Mouse (Mus musculus) CH12.LX (cell line): Measurements from ENCODE around the gene Pagr1a. TPM values are rescaled to one million over a fixed set of nuclear protein-coding genes. Genes with fewer than 3 reads are reported as not detected.

ENCODE experiments used
- DNase-seq: peaks from one replicate; pipeline ENCODE4 v3.0.0-alpha.2; 2013; ENCODE audit errors: extremely low read depth
- H3K27ac ChIP-seq: 2 replicates; pipeline ENCODE4 v1.5.1; 2012; ENCODE audit warnings: low read depth, mild to moderate bottlenecking, control low read depth, moderate library complexity; ENCODE audit not compliant: insufficient read depth
- H3K27me3 ChIP-seq: replicated peaks from 2 replicates; pipeline ENCODE3; 2012; ENCODE audit warnings: inconsistent platforms
- H3K36me3 ChIP-seq, 2 experiments: replicated peaks in 1 of 2; 2 replicates each; pipeline versions ENCODE3 to v1.6.1; 2012; ENCODE audit warnings: inconsistent platforms in 1 of 2, low read length in 1 of 2, mild to moderate bottlenecking in 1 of 2, mixed read lengths in 1 of 2, moderate library complexity in 1 of 2; ENCODE audit not compliant: control insufficient read depth in 1 of 2, insufficient read depth in 1 of 2
- H3K4me1 ChIP-seq, 2 experiments: 2 replicates each; pipeline ENCODE4 v1.6.1; 2012; ENCODE audit warnings: inconsistent platforms in 1 of 2, moderate library complexity in 1 of 2; ENCODE audit not compliant: insufficient read depth in 2 of 2, control insufficient read depth in 1 of 2
- H3K4me2 ChIP-seq: 2 replicates; pipeline ENCODE4 v1.6.1; 2012; ENCODE audit warnings: low read depth, mild to moderate bottlenecking, control low read depth; ENCODE audit not compliant: poor library complexity, insufficient read depth, severe bottlenecking
- H3K4me3 ChIP-seq, 3 experiments: fragments of 150-350 bp in 1 of 3; sonication (generic) in 1 of 3; replicated peaks in 1 of 3; 2 replicates each; pipeline versions ENCODE3 to v1.5.1; 2011 to 2012; ENCODE audit warnings: low read depth in 2 of 3, low read length in 2 of 3, mild to moderate bottlenecking in 2 of 3, moderate library complexity in 2 of 3, control low read depth in 1 of 3, improper control_type of control experiment in 1 of 3, inconsistent platforms in 1 of 3, mixed read lengths in 1 of 3; ENCODE audit not compliant: poor library complexity in 1 of 3
- H3K79me2 ChIP-seq: replicated peaks from 2 replicates; pipeline ENCODE4 v1.6.1; 2012; ENCODE audit warnings: mild to moderate bottlenecking, moderate library complexity; ENCODE audit not compliant: control insufficient read depth, poor library complexity, insufficient read depth, severe bottlenecking; ENCODE audit errors: extremely low read depth
- H3K9ac ChIP-seq: 2 replicates; pipeline ENCODE4 v1.6.1; 2012; ENCODE audit warnings: low read depth, mild to moderate bottlenecking, control low read depth, moderate library complexity; ENCODE audit not compliant: insufficient read depth
- H3K9me3 ChIP-seq: replicated peaks from 2 replicates; pipeline ENCODE3; 2012; ENCODE audit warnings: low read length, inconsistent platforms, mixed read lengths
- BHLHE40 ChIP-seq: IDR thresholded peaks from 2 replicates; pipeline ENCODE4 v1.6.1; 2011; ENCODE audit warnings: mild to moderate bottlenecking, low read depth, low read length, improper control_type of control experiment
- CHD1 ChIP-seq: IDR thresholded peaks from 2 replicates; pipeline ENCODE4 v1.6.1; 2012; ENCODE audit warnings: low read depth, low read length, improper control_type of control experiment, inconsistent platforms
- CTCF ChIP-seq, 2 experiments: IDR thresholded peaks in 1 of 2; conservative IDR thresholded peaks in 1 of 2; 2 replicates each; pipeline ENCODE4 v1.5.1; 2011 to 2012; ENCODE audit warnings: low read depth in 2 of 2, low read length in 2 of 2, improper control_type of control experiment in 1 of 2, inconsistent platforms in 1 of 2, mild to moderate bottlenecking in 1 of 2, moderate library complexity in 1 of 2
- E2F4 ChIP-seq: IDR thresholded peaks from 2 replicates; pipeline ENCODE4 v1.6.1; 2011; ENCODE audit warnings: low read depth, low read length, improper control_type of control experiment; ENCODE audit not compliant: insufficient replicate concordance
- ELF1 ChIP-seq: IDR thresholded peaks from 2 replicates; pipeline ENCODE4 v1.6.1; 2014; ENCODE audit warnings: low read depth, mild to moderate bottlenecking, inconsistent platforms, low read length, improper control_type of control experiment
- EP300 ChIP-seq: IDR thresholded peaks from 2 replicates; pipeline ENCODE4 v1.6.1; 2011; ENCODE audit warnings: low read length, improper control_type of control experiment
- HCFC1 ChIP-seq: IDR thresholded peaks from 2 replicates; pipeline ENCODE4 v1.6.1; 2012; ENCODE audit warnings: low read depth, mild to moderate bottlenecking, inconsistent platforms, low read length, improper control_type of control experiment
- JUND ChIP-seq: conservative IDR thresholded peaks from 2 replicates; pipeline ENCODE4 v1.6.1; 2011; ENCODE audit warnings: low read depth, low read length, improper control_type of control experiment
- KAT2A ChIP-seq: IDR thresholded peaks from 2 replicates; pipeline ENCODE4 v1.6.1; 2012; ENCODE audit warnings: low read length, improper control_type of control experiment, inconsistent platforms; ENCODE audit not compliant: insufficient replicate concordance
- MAX ChIP-seq: IDR thresholded peaks from 2 replicates; pipeline ENCODE4 v1.6.1; 2011; ENCODE audit warnings: low read length, improper control_type of control experiment
- MAZ ChIP-seq: IDR thresholded peaks from 2 replicates; pipeline ENCODE4 v1.6.1; 2012; ENCODE audit warnings: low read depth, mild to moderate bottlenecking, inconsistent platforms, low read length, improper control_type of control experiment, moderate library complexity
- MEF2A ChIP-seq: IDR thresholded peaks from 2 replicates; pipeline ENCODE4 v1.6.1; 2014; ENCODE audit warnings: low read depth, mild to moderate bottlenecking, inconsistent platforms, low read length, improper control_type of control experiment, borderline replicate concordance
- MXI1 ChIP-seq: IDR thresholded peaks from 2 replicates; pipeline ENCODE4 v1.6.1; 2011; ENCODE audit warnings: mild to moderate bottlenecking, low read depth, low read length, improper control_type of control experiment
- MYC ChIP-seq: IDR thresholded peaks from 2 replicates; pipeline ENCODE4 v1.6.1; 2011; ENCODE audit warnings: low read depth, mild to moderate bottlenecking, improper control_type of control experiment, low read length
- NELFE ChIP-seq: IDR thresholded peaks from 2 replicates; pipeline ENCODE4 v1.6.1; 2011; ENCODE audit warnings: low read depth, low read length, improper control_type of control experiment
- POLR2AphosphoS2 ChIP-seq: IDR thresholded peaks from 2 replicates; pipeline ENCODE4 v1.6.1; 2011; ENCODE audit warnings: low read depth, low read length, improper control_type of control experiment
- RAD21 ChIP-seq: IDR thresholded peaks from 2 replicates; pipeline ENCODE4 v1.6.1; 2011; ENCODE audit warnings: low read depth, mild to moderate bottlenecking, low read length, improper control_type of control experiment, moderate library complexity
- SIN3A ChIP-seq: IDR thresholded peaks from 2 replicates; pipeline ENCODE4 v1.6.1; 2012; ENCODE audit warnings: low read length, improper control_type of control experiment, inconsistent platforms
- SMC3 ChIP-seq: IDR thresholded peaks from 2 replicates; pipeline ENCODE4 v1.6.1; 2011; ENCODE audit warnings: low read depth, low read length, improper control_type of control experiment
- TCF12 ChIP-seq: IDR thresholded peaks from 2 replicates; pipeline ENCODE4 v1.6.1; 2014; ENCODE audit warnings: low read depth, mild to moderate bottlenecking, inconsistent platforms, low read length, improper control_type of control experiment
- UBTF ChIP-seq: IDR thresholded peaks from 2 replicates; pipeline ENCODE4 v1.6.1; 2012; ENCODE audit warnings: low read depth, mild to moderate bottlenecking, inconsistent platforms, low read length, improper control_type of control experiment, moderate library complexity
- USF1 ChIP-seq: IDR thresholded peaks from 2 replicates; pipeline ENCODE4 v1.6.1; 2014; ENCODE audit warnings: low read depth, mild to moderate bottlenecking, inconsistent platforms, low read length, improper control_type of control experiment
- USF2 ChIP-seq: conservative IDR thresholded peaks from 2 replicates; pipeline ENCODE4 v1.6.1; 2011; ENCODE audit warnings: low read depth, low read length, improper control_type of control experiment
- ZC3H11A ChIP-seq: IDR thresholded peaks from 2 replicates; pipeline ENCODE4 v1.6.1; 2012; ENCODE audit warnings: low read depth, mild to moderate bottlenecking, inconsistent platforms, low read length, improper control_type of control experiment
- ZKSCAN1 ChIP-seq: IDR thresholded peaks from 2 replicates; pipeline ENCODE4 v1.6.1; 2012; ENCODE audit warnings: low read depth, inconsistent platforms, low read length, improper control_type of control experiment, borderline replicate concordance
- ZMIZ1 ChIP-seq: IDR thresholded peaks from 2 replicates; pipeline ENCODE4 v1.6.1; 2012; ENCODE audit warnings: low read depth, mild to moderate bottlenecking, inconsistent platforms, low read length, improper control_type of control experiment
- ZNF384 ChIP-seq: IDR thresholded peaks from 2 replicates; pipeline ENCODE4 v1.6.1; 2012; ENCODE audit warnings: low read depth, low read length, improper control_type of control experiment, inconsistent platforms
- dilution Hi-C: fragments of 300-500 bp; cut with MboI; formaldehyde crosslinking; loops from 2 replicates; pipeline ENCODE4 v1.14.3; 2020; ENCODE audit warnings: low sequenced_read_pairs; ENCODE audit not compliant: extremely low pct_unique_long_range_greater_than_20kb, extremely low pct_ligation_motif_present
- in situ Hi-C: fragments of 300-500 bp; cut with MboI; formaldehyde crosslinking; loops from 3 replicates; pipeline ENCODE4 v1.14.3; 2019; ENCODE audit warnings: low sequenced_read_pairs, low pct_ligation_motif_present, low pct_unique_long_range_greater_than_20kb, mixed read lengths
- polyA plus RNA-seq: library from polyadenylated mRNA; unstranded; fragments of >175 nt; gene quantifications from 2 replicates; pipeline ENCODE4 v1.2.1, GENCODE M21; 2012; ENCODE audit warnings: low read depth; ENCODE audit not compliant: insufficient read length
- total RNA-seq, 2 experiments: library from RNA; depleted of rRNA; stranded (reverse); fragments of 300-350 nt in 1 of 2; fragments of >200 nt in 1 of 2; gene quantifications; 2 replicates each; pipeline ENCODE4 v1.2.3; 2012 to 2014

Pagr1a gene
- total and polyA plus RNA-seq, 3 experiments, result 12.0 to 69.4 (median 60.0) TPM

DNA sequence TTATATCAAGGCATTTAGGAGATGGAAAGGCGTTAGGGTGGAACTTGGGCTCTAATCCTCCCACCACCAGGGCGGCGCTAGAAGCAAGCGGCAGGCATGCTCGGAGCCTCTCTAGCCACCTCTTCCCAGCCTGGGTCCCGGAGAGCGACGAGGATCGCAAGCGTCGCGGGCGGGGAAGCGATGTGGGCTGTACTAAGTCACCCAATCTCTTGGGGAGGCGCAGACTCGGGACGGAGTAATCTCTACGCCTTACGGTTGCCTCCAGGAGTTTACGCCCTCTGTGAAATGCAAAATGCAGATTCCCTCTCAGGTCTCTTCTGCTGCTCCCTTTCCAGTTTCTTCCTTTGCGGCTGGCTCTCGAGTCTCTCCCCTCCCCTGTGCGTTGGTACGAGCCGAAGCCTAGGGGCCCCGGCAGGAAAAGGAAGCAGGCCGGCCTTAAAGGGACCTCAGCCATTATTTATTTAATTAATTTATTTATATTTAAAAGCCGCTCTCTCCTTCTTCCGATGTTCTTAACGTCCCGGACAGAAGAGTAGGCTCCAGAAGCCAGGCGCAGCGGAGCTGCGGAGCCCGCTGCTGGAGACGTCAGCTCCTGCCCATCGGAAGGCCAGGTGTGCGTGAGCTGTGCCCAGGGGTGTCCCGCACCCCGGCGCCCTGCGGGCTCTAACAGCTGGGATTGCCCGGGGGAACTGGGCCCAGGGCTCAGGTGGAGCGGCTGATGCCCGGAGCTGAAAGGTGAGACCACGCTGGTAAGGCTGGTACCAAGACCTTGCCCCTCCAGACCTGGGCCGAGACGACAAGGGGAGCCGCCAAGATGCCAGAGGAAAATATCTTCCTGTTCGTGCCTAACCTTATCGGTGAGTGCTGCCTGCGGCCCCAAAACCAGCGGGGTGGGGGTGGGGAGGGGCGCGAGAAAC is 40.9 kb downstream of the Pagr1a start, which contains the start of gene Cdiptos (continued):
- TF ChIP-seq CHD1 (peak; percentile 100), POLR2AphosphoS2 (no peak), RAD21 (no peak), TCF12 (peak; percentile 88), ZNF384 (no peak), SMC3 (peak; percentile 42), BHLHE40 (no peak; the same call in 1 of the 2 replicates), USF2 (no peak), MXI1 (peak; percentile 91), ZC3H11A (no peak), CTCF (conservative IDR thresholded peaks at IDR 0.05 in 1 of 2, IDR thresholded peaks at IDR 0.05 in 1 of 2; ENCODE audit: low read depth in 2 of 2, low read length in 2 of 2) (peak; percentile 76 to 92), E2F4 (no peak), USF1 (no peak)

DNA sequence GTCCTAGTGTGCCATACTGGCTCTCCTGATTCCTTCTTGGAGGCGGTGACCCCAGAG is 41.4 kb downstream of the Pagr1a start, which contains the start of gene Cdipt:
TSS of gene Cdipt (plus strand) at position 22 of the 57 bp plus-strand sequence.
- dilution Hi-C loops (no loop called here), in situ Hi-C loops (loop anchor here (25.0 kb wide), 1 partner anchor 812 kb away; the partner anchor contains the start of genes Gm49388 and Setd1a)
- no peak for DNase-seq
- no peak for TF ChIP-seq CTCF (conservative IDR thresholded peaks at IDR 0.05 in 1 of 2, IDR thresholded peaks at IDR 0.05 in 1 of 2; ENCODE audit: low read depth in 2 of 2, low read length in 2 of 2)
- TF ChIP-seq RAD21, result no peak
- no peak for TF ChIP-seq JUND
- TF ChIP-seq SMC3, result no peak
- no peaks in the 10 kb centered on the region for H3K9me3 ChIP-seq
- H3K4me2 ChIP-seq, result peak within 1 kb of the TSS; percentile 76
- H3K79me2 ChIP-seq, result peaks cover 17% of the 10 kb centered on the region
- H3K27me3 ChIP-seq, result no peaks in the 10 kb centered on the region
- H3K27ac ChIP-seq, result peak within 1 kb of the TSS; percentile 54; the same call in 1 of the 2 replicates
- peaks cover 33 to 60% of the 10 kb centered on the region in 2 experiments for H3K36me3 ChIP-seq
- H3K9ac ChIP-seq, result peak within 1 kb of the TSS; percentile 89
- peak within 1 kb of the TSS; percentile 76 to 98 (median 97) for H3K4me3 ChIP-seq
- H3K4me1 ChIP-seq, result peaks cover 10 to 38% of the 10 kb centered on the region in 2 experiments

DNA sequence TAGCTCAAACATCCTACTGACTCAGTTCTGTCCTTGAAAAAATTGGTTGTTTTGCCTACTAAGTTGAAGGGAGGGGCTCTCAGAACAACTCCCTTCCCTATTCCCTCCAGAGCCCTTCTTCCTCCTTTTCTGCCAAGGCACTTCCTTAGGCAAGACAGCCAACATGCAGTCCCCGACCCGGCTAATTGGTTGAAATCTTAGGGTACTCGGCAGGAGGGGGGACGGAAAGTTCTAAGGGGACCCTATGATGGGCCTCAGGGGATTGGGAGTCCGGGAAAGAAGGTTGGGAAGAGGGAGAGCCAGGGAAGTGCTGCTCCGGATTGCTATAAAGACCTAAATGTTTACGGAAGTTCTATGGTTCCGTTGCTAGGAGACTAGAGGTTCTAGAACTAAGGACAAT is 41.7 kb downstream of the Pagr1a start:
- no peak for TF ChIP-seq ZKSCAN1
- TF ChIP-seq USF2, result no peak
- no peak for TF ChIP-seq RAD21
- no peak for TF ChIP-seq HCFC1
- TF ChIP-seq NELFE, result no peak
- TF ChIP-seq MAX, result no peak
- no peak for TF ChIP-seq E2F4
- no peak for TF ChIP-seq UBTF
- TF ChIP-seq EP300, result no peak
- TF ChIP-seq MYC, result no peak
- TF ChIP-seq MEF2A, result no peak
- no peak for TF ChIP-seq JUND
- no peak for TF ChIP-seq MAZ
- TF ChIP-seq CHD1, result no peak
- TF ChIP-seq ZMIZ1, result no peak
- no peak for TF ChIP-seq SIN3A
- no peak for TF ChIP-seq KAT2A
- no peak for TF ChIP-seq CTCF (conservative IDR thresholded peaks at IDR 0.05 in 1 of 2, IDR thresholded peaks at IDR 0.05 in 1 of 2; ENCODE audit: low read depth in 2 of 2, low read length in 2 of 2)
- no peak; the same call in 1 of the 2 replicates for TF ChIP-seq ELF1
- TF ChIP-seq POLR2AphosphoS2, result no peak
- dilution Hi-C loops (no loop called here), in situ Hi-C loops (loop anchor here (25.0 kb wide), 1 partner anchor 812 kb away; the partner anchor contains the start of genes Gm49388 and Setd1a)
- Histone ChIP-seq H3K9ac (peak overlapping the region; percentile 49; the same call in 1 of the 2 replicates), H3K4me2 (peak overlapping the region; percentile 50), H3K27me3 (no peaks in the 10 kb centered on the region), H3K36me3 (peaks cover 34 to 60% of the 10 kb centered on the region in 2 experiments), H3K9me3 (no peaks in the 10 kb centered on the region), H3K79me2 (peaks cover 17% of the 10 kb centered on the region), H3K27ac (no peak overlapping the region), H3K4me1 (peaks cover 9 to 38% of the 10 kb centered on the region in 2 experiments), H3K4me3 (peak overlapping the region; percentile 41 to 97 (median 56))
- DNase-seq, result no peak
